Mouse (Mus musculus): ENCODE results near the gene Sox2.

DNA sequence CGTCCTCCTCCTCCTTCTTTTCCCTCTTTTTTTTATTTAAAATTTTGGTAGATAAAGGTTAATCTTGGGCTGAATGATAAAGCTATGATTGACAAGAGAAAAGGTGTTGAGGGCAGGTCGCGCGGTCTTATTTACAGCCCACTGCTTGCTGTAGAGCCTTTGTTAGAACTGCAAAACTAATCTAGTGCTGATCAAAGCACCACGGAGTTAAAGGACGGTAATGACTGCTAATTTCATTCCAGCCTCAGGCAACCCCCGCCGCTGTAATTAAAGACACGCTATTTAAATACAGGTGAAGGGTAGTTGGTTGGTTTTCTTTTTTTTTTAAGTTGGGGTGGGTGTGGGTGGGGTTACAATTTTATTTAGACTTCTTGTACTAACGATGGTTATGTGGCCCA, 10.3 kb upstream of the Sox2 start:
- TF ChIP-seq POLR2A (IDR thresholded peaks at IDR 0.05; ENCODE audit: borderline replicate concordance, insufficient read depth, low read length) (no peak), CTCF (IDR thresholded peaks at IDR 0.05; ENCODE audit: borderline replicate concordance, insufficient read depth, low read depth, low read length) (no peak)

Measured in cerebellum, adult 2 months (tissue).